Mouse (Mus musculus) limb, embryonic 11.5 days (tissue): ENCODE measurements around the gene Ikzf5. TPM values are rescaled to one million over a fixed set of nuclear protein-coding genes. Genes with fewer than 3 reads are reported as not detected.

Source experiments
- ATAC-seq: fragments of 200-750 bp; cut with Nextera tagmentation; 2 replicates; pipeline ENCODE4 v1.8.0; 2017; ENCODE audit warnings: low read depth; ENCODE audit not compliant: insufficient number of reproducible peaks, low FRiP score, low TSS enrichment
- DNase-seq: peaks from one replicate; pipeline ENCODE4 v3.0.0-alpha.2; 2015; ENCODE audit warnings: low spot score
- H3K27ac ChIP-seq: fragments of 300-500 bp; sonication (generic); replicated peaks from 2 replicates; pipeline ENCODE4 v1.5.1; 2014; ENCODE audit warnings: low read depth, mild to moderate bottlenecking, low read length
- H3K27me3 ChIP-seq: fragments of 300-500 bp; sonication (generic); 2 replicates; pipeline ENCODE4 v1.6.1; 2014; ENCODE audit warnings: mild to moderate bottlenecking, low read length, mixed read lengths; ENCODE audit not compliant: control insufficient read depth, insufficient read depth
- H3K36me3 ChIP-seq: fragments of 300-500 bp; sonication (generic); 2 replicates; pipeline ENCODE4 v1.6.1; 2014; ENCODE audit warnings: mild to moderate bottlenecking, low read length, moderate library complexity, mixed read lengths; ENCODE audit not compliant: control insufficient read depth, insufficient read depth
- H3K4me1 ChIP-seq: fragments of 300-500 bp; sonication (generic); 2 replicates; pipeline ENCODE4 v1.6.1; 2014; ENCODE audit warnings: low read length, mixed read lengths; ENCODE audit not compliant: control insufficient read depth, insufficient read depth
- H3K4me2 ChIP-seq: fragments of 300-500 bp; sonication (generic); 2 replicates; pipeline ENCODE4 v1.6.1; 2014; ENCODE audit warnings: low read depth, mild to moderate bottlenecking, moderate library complexity; ENCODE audit not compliant: severe bottlenecking
- H3K4me3 ChIP-seq: fragments of 300-500 bp; sonication (generic); 2 replicates; pipeline ENCODE4 v1.5.1; 2014; ENCODE audit warnings: low read depth, low read length
- H3K9ac ChIP-seq: fragments of 300-500 bp; sonication (generic); 2 replicates; pipeline ENCODE4 v1.6.1; 2014; ENCODE audit warnings: mild to moderate bottlenecking, low read length
- H3K9me3 ChIP-seq: fragments of 300-500 bp; sonication (generic); 2 replicates; pipeline ENCODE4 v1.6.1; 2016; ENCODE audit warnings: low read length; ENCODE audit not compliant: control insufficient read depth
- WGBS: fragments of 180-500 bp; shearing (Covaris S2); extraction: QIAGEN DNeasy Blood & Tissue Kit; methylation state at CpG from one replicate; pipeline ENCODE4 v1.1.7; 2014; 5-methylcytosine and 5-hydroxymethylcytosine counted together
- polyA plus RNA-seq: library from polyadenylated mRNA; unstranded; fragments of >200 nt; fragmentation: Nextera tagmentation; extraction: Ambion mirVana; gene quantifications from 2 replicates; pipeline ENCODE4 v1.2.1, GENCODE M21; 2014

Ikzf5 gene
- polyA plus RNA-seq, 1 experiment from 2014 or later, result 26.8 TPM

GRCm38 (mm10) chr7:131370648-131371469 lies 39.5 kb downstream of the Ikzf5 start, which contains the start of gene Pstk:
Gene Pstk, plus strand, starts transcription at chr7:131371141.
- WGBS, result 5% methylated on average over 47 of the region's 47 CpGs
- Histone ChIP-seq H3K4me1 (0 out of 2 replicates have a peak, but pooled peaks cover 3% of the 10 kb centered on the region), H3K4me3 (peak within 1 kb of the TSS; percentile 75), H3K4me2 (peak within 1 kb of the TSS; percentile 60), H3K27ac (peak within 1 kb of the TSS; percentile 92), H3K9me3 (no peaks in the 10 kb centered on the region), H3K36me3 (no peaks in the 10 kb centered on the region), H3K9ac (peak within 1 kb of the TSS; percentile 91), H3K27me3 (no peaks in the 10 kb centered on the region)
- ATAC-seq (peak; percentile 94), DNase-seq (peak; percentile 90)

- no peaks in the 10 kb centered on the region for H3K9me3 ChIP-seq
- no peak for DNase-seq
- H3K4me2 ChIP-seq, result no peak overlapping the region
- no peaks in the 10 kb centered on the region for H3K36me3 ChIP-seq
- no peak overlapping the region for H3K4me3 ChIP-seq
- H3K4me1 ChIP-seq, result no peaks in the 10 kb centered on the region
- no peak overlapping the region for H3K27ac ChIP-seq
- no peak overlapping the region for H3K9ac ChIP-seq
- H3K27me3 ChIP-seq, result no peaks in the 10 kb centered on the region
- 95% methylated on average over 8 of the region's 8 CpGs for WGBS
- ATAC-seq, result no peak
Measured at GRCm38 (mm10) chr7:131364131-131364530, 46.2 kb downstream of the Ikzf5 start.

- H3K36me3 ChIP-seq, result peaks cover 2% of the 10 kb centered on the region
- under 1% methylated on average over 55 of the region's 55 CpGs for WGBS
Measured at GRCm38 (mm10) chr7:131362615-131363300, 47.6 kb downstream of the Ikzf5 start, which contains the start of gene 2310057M21Rik. Gene 2310057M21Rik, minus strand, starts transcription at chr7:131362759.

GRCm38 (mm10) chr7:131362269-131362614 lies 48.1 kb downstream of the Ikzf5 start:
- H3K9ac ChIP-seq, result peak overlapping the region; percentile 90
- H3K36me3 ChIP-seq, result peaks cover 2% of the 10 kb centered on the region
- peak overlapping the region; percentile 71; the same call in 1 of the 2 replicates for H3K27ac ChIP-seq
- H3K27me3 ChIP-seq, result no peaks in the 10 kb centered on the region
- WGBS, result 0% methylated on average over 34 of the region's 35 CpGs
- peak overlapping the region; percentile 55 for H3K4me3 ChIP-seq
- ATAC-seq, result peak; percentile 73; the same call in 1 of the 2 replicates
- H3K4me1 ChIP-seq, result no peaks in the 10 kb centered on the region
- peak overlapping the region; percentile 73 for H3K4me2 ChIP-seq
- DNase-seq, result no peak
- no peaks in the 10 kb centered on the region for H3K9me3 ChIP-seq

More at GRCm38 (mm10) chr7:131362615-131363300, 47.6 kb downstream of the Ikzf5 start, which contains the start of gene 2310057M21Rik:
- Histone ChIP-seq H3K4me3 (peak within 1 kb of the TSS; percentile 55), H3K9ac (peak within 1 kb of the TSS; percentile 90), H3K27ac (peak within 1 kb of the TSS; percentile 71), H3K4me1 (no peaks in the 10 kb centered on the region), H3K27me3 (no peaks in the 10 kb centered on the region), H3K9me3 (no peaks in the 10 kb centered on the region), H3K4me2 (peak within 1 kb of the TSS; percentile 73)
- peak; percentile 97 for DNase-seq
- peak; percentile 96 for ATAC-seq

GRCm38 (mm10) chr7:131356105-131356504 lies 54.2 kb downstream of the Ikzf5 start:
- Histone ChIP-seq H3K27ac (no peak overlapping the region), H3K4me2 (no peak overlapping the region), H3K9ac (no peak overlapping the region), H3K4me1 (no peaks in the 10 kb centered on the region), H3K4me3 (no peak overlapping the region), H3K36me3 (peaks cover 4% of the 10 kb centered on the region), H3K27me3 (no peaks in the 10 kb centered on the region), H3K9me3 (no peaks in the 10 kb centered on the region)
- WGBS, result 97% methylated on average over 13 of the region's 13 CpGs
- ATAC-seq (no peak), DNase-seq (no peak)

- no peaks in the 10 kb centered on the region for H3K27me3 ChIP-seq
- no peak for ATAC-seq
- H3K27ac ChIP-seq, result no peak overlapping the region
- H3K4me1 ChIP-seq, result no peaks in the 10 kb centered on the region
- H3K9me3 ChIP-seq, result no peaks in the 10 kb centered on the region
- peaks cover 8% of the 10 kb centered on the region for H3K36me3 ChIP-seq
- no peak overlapping the region for H3K4me3 ChIP-seq
- DNase-seq, result no peak
- H3K4me2 ChIP-seq, result no peak overlapping the region
- WGBS, result 90% methylated on average over 7 of the region's 7 CpGs
- no peak overlapping the region for H3K9ac ChIP-seq
Measured at GRCm38 (mm10) chr7:131345856-131346541, 64.3 kb downstream of the Ikzf5 start.

Other genes with a start within 250 kb of the Ikzf5 start
- not detected in 2 replicates for gene 5430419D17Rik, start 236.1 kb downstream of the Ikzf5 start, polyA plus RNA-seq
- not detected in 2 replicates for gene Cuzd1, start 88.2 kb downstream of the Ikzf5 start, polyA plus RNA-seq
- not detected in 2 replicates for gene Fam24b, start 81.0 kb downstream of the Ikzf5 start, polyA plus RNA-seq
- not detected in 2 replicates for gene Fam24a, start 76.7 kb downstream of the Ikzf5 start, polyA plus RNA-seq
- gene 2310057M21Rik, start 47.8 kb downstream of the Ikzf5 start, polyA plus RNA-seq, result 18.6 and 24.3 TPM in 2 replicates
- 69.0 and 69.5 TPM in 2 replicates for gene Pstk, start 39.4 kb downstream of the Ikzf5 start, polyA plus RNA-seq
- 69.8 and 70.8 TPM in 2 replicates for gene Acadsb, start 80 bp upstream of the Ikzf5 start, polyA plus RNA-seq
- not detected in 2 replicates for gene Hmx3, start 132.3 kb upstream of the Ikzf5 start, polyA plus RNA-seq
- not detected in 2 replicates for gene Hmx2, start 138.3 kb upstream of the Ikzf5 start, polyA plus RNA-seq
- gene Bub3, start 149.7 kb upstream of the Ikzf5 start, polyA plus RNA-seq, result 291 and 296 TPM in 2 replicates